Mouse (Mus musculus) heart, embryonic 16.5 days (tissue): ENCODE measurements around the gene Acsl6. TPM values are rescaled to one million over a fixed set of nuclear protein-coding genes. Genes with fewer than 3 reads are reported as not detected.
"Not testable (repeated sequence)": the region's sequence is repeated elsewhere in the genome, so short reads cannot be mapped to it uniquely, and the experiment has no call there.

Experiments
- ATAC-seq: fragments of 200-750 bp; cut with Nextera tagmentation; replicated peaks from 2 replicates; pipeline ENCODE4 v1.8.0; 2017; ENCODE audit warnings: moderate number of reproducible peaks; ENCODE audit not compliant: insufficient read depth, low FRiP score; ENCODE audit errors: extremely low read depth
- H3K27ac ChIP-seq: fragments of 300-500 bp; sonication (generic); 2 replicates; pipeline ENCODE4 v1.5.1; 2014; ENCODE audit warnings: mild to moderate bottlenecking, low read length, control low read depth, moderate library complexity
- H3K27me3 ChIP-seq: fragments of 300-500 bp; sonication (generic); 2 replicates; pipeline ENCODE4 v1.6.1; 2014; ENCODE audit warnings: low read length, mixed read lengths; ENCODE audit not compliant: control insufficient read depth, insufficient read depth
- H3K36me3 ChIP-seq: fragments of 300-500 bp; sonication (generic); 2 replicates; pipeline ENCODE4 v1.6.1; 2014; ENCODE audit not compliant: control insufficient read depth, insufficient read depth
- H3K4me1 ChIP-seq: fragments of 300-500 bp; sonication (generic); 2 replicates; pipeline ENCODE4 v1.6.1; 2014; ENCODE audit warnings: low read length, mixed read lengths; ENCODE audit not compliant: control insufficient read depth, insufficient read depth
- H3K4me2 ChIP-seq: fragments of 300-500 bp; sonication (generic); 2 replicates; pipeline ENCODE4 v1.6.1; 2014; ENCODE audit warnings: low read depth, mild to moderate bottlenecking, control low read depth, low read length
- H3K4me3 ChIP-seq: fragments of 300-500 bp; sonication (generic); 2 replicates; pipeline ENCODE4 v1.5.1; 2014; ENCODE audit warnings: mild to moderate bottlenecking, control low read depth, low read length
- H3K9ac ChIP-seq: fragments of 300-500 bp; sonication (generic); 2 replicates; pipeline ENCODE4 v1.6.1; 2014; ENCODE audit warnings: low read length, control low read depth
- H3K9me3 ChIP-seq: fragments of 300-500 bp; sonication (generic); replicated peaks from 2 replicates; pipeline ENCODE4 v1.6.1; 2016; ENCODE audit warnings: low read length; ENCODE audit not compliant: control insufficient read depth
- WGBS: fragments of 180-500 bp; shearing (Covaris S2); extraction: QIAGEN DNeasy Blood & Tissue Kit; methylation state at CpG from one replicate; pipeline ENCODE4 v1.1.7; 2014; 5-methylcytosine and 5-hydroxymethylcytosine counted together
- polyA plus RNA-seq: library from polyadenylated mRNA; unstranded; fragments of >200 nt; fragmentation: Nextera tagmentation; extraction: Ambion mirVana; gene quantifications from 2 replicates; pipeline ENCODE4 v1.2.1, GENCODE M21; 2015

Acsl6 gene
- polyA plus RNA-seq, 1 experiment from 2014 or later, result 0.66 TPM

- H3K4me2 ChIP-seq, ATAC-seq, H3K4me3 ChIP-seq, H3K27ac ChIP-seq, H3K27me3 ChIP-seq, H3K36me3 ChIP-seq, H3K9me3 ChIP-seq, H3K9ac ChIP-seq, H3K4me1 ChIP-seq: not testable (repeated sequence)
- WGBS, result 92% methylated on average over 20 of the region's 20 CpGs
Observed at GRCm38 (mm10) chr11:54400803-54401202, 97.2 kb downstream of the Acsl6 start.

GRCm38 (mm10) chr11:54404885-54405284 lies 101.3 kb downstream of the Acsl6 start:
- 62% methylated on average over 4 of the region's 4 CpGs for WGBS

GRCm38 (mm10) chr11:54406930-54407546 lies 103.4 kb downstream of the Acsl6 start:
- H3K9ac ChIP-seq, result no peak overlapping the region
- no peak overlapping the region for H3K4me2 ChIP-seq
- 79% methylated on average over 4 of the region's 4 CpGs for whole genome bisulfite sequencing
- no peaks in the 10 kb centered on the region for H3K4me1 ChIP-seq
- no peak overlapping the region for H3K4me3 ChIP-seq
- no peak for ATAC-seq
- H3K27me3 ChIP-seq, result no peaks in the 10 kb centered on the region
- H3K36me3 ChIP-seq, result no peaks in the 10 kb centered on the region
- H3K27ac ChIP-seq, result no peak overlapping the region
- H3K9me3 ChIP-seq, result no peaks in the 10 kb centered on the region

More at GRCm38 (mm10) chr11:54404885-54405284, 101.3 kb downstream of the Acsl6 start:
- Histone ChIP-seq H3K36me3 (no peaks in the 10 kb centered on the region), H3K9me3 (no peaks in the 10 kb centered on the region), H3K4me2 (no peak overlapping the region), H3K4me1 (no peaks in the 10 kb centered on the region), H3K4me3 (no peak overlapping the region), H3K27me3 (no peaks in the 10 kb centered on the region), H3K27ac (no peak overlapping the region), H3K9ac (no peak overlapping the region)
- ATAC-seq, result no peak

- Histone ChIP-seq H3K9me3 (no peaks in the 10 kb centered on the region), H3K4me1 (peaks cover 7% of the 10 kb centered on the region; the same call in 1 of the 2 replicates), H3K27ac (no peak overlapping the region), H3K9ac (no peak overlapping the region), H3K4me3 (no peak overlapping the region), H3K27me3 (peaks cover 2% of the 10 kb centered on the region; the same call in 1 of the 2 replicates), H3K4me2 (no peak overlapping the region), H3K36me3 (no peaks in the 10 kb centered on the region)
- no peak for ATAC-seq
Observed at GRCm38 (mm10) chr11:54410612-54411011, 107.0 kb downstream of the Acsl6 start.

GRCm38 (mm10) chr11:54413017-54413416 lies 109.4 kb downstream of the Acsl6 start:
- Histone ChIP-seq H3K4me3 (0 out of 2 replicates have a peak overlapping the region, but pooled peaks have one; percentile 4), H3K4me2 (peak overlapping the region; percentile 37; the same call in 1 of the 2 replicates)
- ATAC-seq, result peak; percentile 85

More at GRCm38 (mm10) chr11:54413017-54413416, 109.4 kb downstream of the Acsl6 start:
- H3K27me3 ChIP-seq, result peaks cover 2% of the 10 kb centered on the region; the same call in 1 of the 2 replicates
- H3K9ac ChIP-seq, result no peak overlapping the region
- WGBS, result 13% methylated on average over 6 of the region's 6 CpGs
- no peak overlapping the region for H3K27ac ChIP-seq
- H3K36me3 ChIP-seq, result no peaks in the 10 kb centered on the region
- no peaks in the 10 kb centered on the region for H3K9me3 ChIP-seq
- peaks cover 7% of the 10 kb centered on the region; the same call in 1 of the 2 replicates for H3K4me1 ChIP-seq

Other genes with a start within 250 kb of the Acsl6 start
- gene Pdlim4, start 234.8 kb upstream of the Acsl6 start, polyA plus RNA-seq, result 16.0 and 26.4 TPM in 2 replicates
- 53.3 and 61.1 TPM in 2 replicates for gene P4ha2, start 203.7 kb upstream of the Acsl6 start, polyA plus RNA-seq
- gene Csf2, start 54.1 kb upstream of the Acsl6 start, polyA plus RNA-seq, result not detected in 2 replicates
- not detected in 2 replicates for gene Il3, start 36.5 kb upstream of the Acsl6 start, polyA plus RNA-seq
- gene Meikin, start 66.9 kb downstream of the Acsl6 start, polyA plus RNA-seq, result not detected in 2 replicates
- gene Fnip1, start 134.4 kb downstream of the Acsl6 start, polyA plus RNA-seq, result 8.7 and 9.3 TPM in 2 replicates
- 30.7 and 33.5 TPM in 2 replicates for gene Rapgef6, start 219.0 kb downstream of the Acsl6 start, polyA plus RNA-seq